Mouse (Mus musculus): ENCODE data around the gene Pla2g15.

DNA sequence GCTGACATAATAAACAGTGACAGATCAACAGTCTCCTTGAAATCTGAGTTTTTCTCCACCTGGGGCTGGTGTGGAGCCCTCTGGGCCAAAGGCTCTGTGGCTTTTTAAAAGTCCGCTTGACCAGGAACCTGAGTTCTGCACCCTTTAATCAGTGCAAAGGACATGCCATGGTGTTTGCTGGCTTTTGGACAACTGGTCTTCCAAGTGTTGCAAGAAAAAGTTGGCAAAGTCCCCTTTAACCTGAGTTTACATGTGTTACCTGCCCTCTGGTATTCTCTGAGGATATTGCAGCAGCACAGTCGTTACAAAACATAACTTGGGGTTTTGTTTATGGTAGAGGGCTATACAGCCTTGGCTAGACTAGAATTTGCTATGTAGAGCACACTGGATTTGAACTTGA is 19.7 kb upstream of the Pla2g15 start:
- TF ChIP-seq CTCF (IDR thresholded peaks at IDR 0.05; ENCODE audit: control insufficient read depth, insufficient read depth, insufficient replicate concordance, low read depth, low read length) (no peak), POLR2A (IDR thresholded peaks at IDR 0.05; ENCODE audit: control insufficient read depth, low read depth, low read length) (no peak)

Measured in testis, adult 2 months (tissue).